Mouse (Mus musculus) hindbrain, embryonic 13.5 days (tissue): ENCODE data around the gene A630001G21Rik. TPM values are rescaled to one million over a fixed set of nuclear protein-coding genes. Genes with fewer than 3 reads are reported as not detected.
"Not testable (repeated sequence)": the region's sequence is repeated elsewhere in the genome, so short reads cannot be mapped to it uniquely, and the experiment has no call there.

Experiments
- ATAC-seq: fragments of 200-750 bp; cut with Nextera tagmentation; 2 replicates; pipeline ENCODE4 v1.8.0; 2017; ENCODE audit warnings: moderate TSS enrichment; ENCODE audit not compliant: low FRiP score
- H3K27ac ChIP-seq: fragments of 300-500 bp; sonication (generic); 2 replicates; pipeline ENCODE4 v1.5.1; 2015; ENCODE audit warnings: inconsistent platforms, mild to moderate bottlenecking, moderate library complexity
- H3K27me3 ChIP-seq: fragments of 300-500 bp; sonication (generic); 2 replicates; pipeline ENCODE4 v1.6.1; 2015; ENCODE audit warnings: mild to moderate bottlenecking, inconsistent platforms
- H3K36me3 ChIP-seq: fragments of 300-500 bp; sonication (generic); 2 replicates; pipeline ENCODE4 v1.6.1; 2015; ENCODE audit warnings: mild to moderate bottlenecking, inconsistent platforms
- H3K4me1 ChIP-seq: fragments of 300-500 bp; sonication (generic); replicated peaks from 2 replicates; pipeline ENCODE4 v1.6.1; 2015; ENCODE audit warnings: inconsistent platforms
- H3K4me2 ChIP-seq: fragments of 300-500 bp; sonication (generic); 2 replicates; pipeline ENCODE4 v1.6.1; 2015; ENCODE audit warnings: inconsistent platforms, mild to moderate bottlenecking, moderate library complexity
- H3K4me3 ChIP-seq: fragments of 300-500 bp; sonication (generic); 2 replicates; pipeline ENCODE4 v1.5.1; 2015; ENCODE audit warnings: mild to moderate bottlenecking, inconsistent platforms
- H3K9ac ChIP-seq: fragments of 300-500 bp; sonication (generic); 2 replicates; pipeline ENCODE4 v1.6.1; 2015; ENCODE audit warnings: mild to moderate bottlenecking, inconsistent platforms
- H3K9me3 ChIP-seq: fragments of 300-500 bp; sonication (generic); 2 replicates; pipeline ENCODE4 v1.6.1; 2016; ENCODE audit warnings: inconsistent platforms
- WGBS: fragments of 180-500 bp; shearing (Covaris S2); methylation state at CpG from one replicate; pipeline ENCODE4 v1.1.7; 2015; 5-methylcytosine and 5-hydroxymethylcytosine counted together
- polyA plus RNA-seq: library from polyadenylated mRNA; unstranded; fragments of >200 nt; fragmentation: Nextera tagmentation; extraction: Ambion mirVana; gene quantifications from 2 replicates; pipeline ENCODE4 v1.2.1, GENCODE M21; 2015

The A630001G21Rik gene
- 0.65 and 0.66 TPM in 2 replicates for polyA plus RNA-seq

GRCm38 (mm10) chr1:85778436-85778835 lies at the start of gene A630001G21Rik:
TSS of gene A630001G21Rik (minus strand) at chr1:85778643.
- Histone ChIP-seq H3K36me3 (no peaks in the 10 kb centered on the region), H3K27me3 (no peaks in the 10 kb centered on the region), H3K4me1 (no peaks in the 10 kb centered on the region), H3K27ac (no peak within 1 kb of the TSS), H3K4me3 (no peak within 1 kb of the TSS), H3K9me3 (no peaks in the 10 kb centered on the region), H3K9ac (no peak within 1 kb of the TSS), H3K4me2 (no peak within 1 kb of the TSS)
- WGBS, result 92% methylated on average over 4 of the region's 4 CpGs
- no peak for ATAC-seq

- 85% methylated on average over 5 of the region's 5 CpGs for WGBS
- Histone ChIP-seq H3K36me3 (peaks cover 26% of the 10 kb centered on the region), H3K27me3 (no peaks in the 10 kb centered on the region), H3K4me2 (no peak overlapping the region), H3K4me3 (no peak overlapping the region), H3K4me1 (no peaks in the 10 kb centered on the region), H3K9me3 (no peaks in the 10 kb centered on the region), H3K27ac (no peak overlapping the region), H3K9ac (no peak overlapping the region)
- no peak for ATAC-seq
These were observed 48.7 kb upstream of the A630001G21Rik start for GRCm38 (mm10) chr1:85827166-85827565.

- ATAC-seq, result no peak
- H3K4me1 ChIP-seq, result no peaks in the 10 kb centered on the region
- H3K36me3 ChIP-seq, result peaks cover 45% of the 10 kb centered on the region
- H3K27me3 ChIP-seq, result no peaks in the 10 kb centered on the region
- H3K9me3 ChIP-seq, result no peaks in the 10 kb centered on the region
- 89% methylated on average over 3 of the region's 3 CpGs for WGBS
- H3K9ac ChIP-seq, result no peak overlapping the region
- H3K27ac ChIP-seq, result no peak overlapping the region
- H3K4me3 ChIP-seq, result no peak overlapping the region
- H3K4me2 ChIP-seq, result no peak overlapping the region
These were observed 46.5 kb upstream of the A630001G21Rik start for GRCm38 (mm10) chr1:85824905-85825304.

- Histone ChIP-seq H3K27ac (no peak overlapping the region), H3K36me3 (peaks cover 53% of the 10 kb centered on the region), H3K4me2 (no peak overlapping the region), H3K9ac (no peak overlapping the region), H3K4me1 (no peaks in the 10 kb centered on the region), H3K4me3 (no peak overlapping the region), H3K9me3 (no peaks in the 10 kb centered on the region), H3K27me3 (no peaks in the 10 kb centered on the region)
- 93% methylated on average over 8 of the region's 8 CpGs for WGBS
- ATAC-seq, result no peak
These were observed 43.8 kb upstream of the A630001G21Rik start for GRCm38 (mm10) chr1:85822239-85822638.

- Histone ChIP-seq H3K4me2 (no peak overlapping the region), H3K27me3 (no peaks in the 10 kb centered on the region), H3K9ac (no peak overlapping the region), H3K27ac (no peak overlapping the region), H3K36me3 (peaks cover 48% of the 10 kb centered on the region), H3K9me3 (no peaks in the 10 kb centered on the region), H3K4me1 (no peaks in the 10 kb centered on the region), H3K4me3 (no peak overlapping the region)
- 100% methylated on average over 1 of the region's 1 CpGs for WGBS
- ATAC-seq, result no peak
These were observed 41.3 kb upstream of the A630001G21Rik start for GRCm38 (mm10) chr1:85819695-85820094.

GRCm38 (mm10) chr1:85818121-85818520 lies 39.7 kb upstream of the A630001G21Rik start:
- Histone ChIP-seq H3K4me3 (no peak overlapping the region), H3K27ac (no peak overlapping the region), H3K36me3 (peaks cover 44% of the 10 kb centered on the region), H3K9me3 (no peaks in the 10 kb centered on the region), H3K9ac (no peak overlapping the region), H3K4me1 (peaks cover 15% of the 10 kb centered on the region), H3K4me2 (no peak overlapping the region), H3K27me3 (no peaks in the 10 kb centered on the region)
- ATAC-seq, result no peak
- 99% methylated on average over 6 of the region's 6 CpGs for WGBS

- H3K27ac ChIP-seq, H3K9ac ChIP-seq, ATAC-seq, H3K9me3 ChIP-seq, H3K4me2 ChIP-seq, H3K4me3 ChIP-seq, H3K27me3 ChIP-seq: not testable (repeated sequence)
- Histone ChIP-seq H3K4me1 (peaks cover 19% of the 10 kb centered on the region), H3K36me3 (peaks cover 11% of the 10 kb centered on the region)
These were observed 35.8 kb upstream of the A630001G21Rik start for GRCm38 (mm10) chr1:85814213-85814612.

- H3K27ac ChIP-seq, result no peak overlapping the region
- no peaks in the 10 kb centered on the region for H3K9me3 ChIP-seq
- H3K4me3 ChIP-seq, result no peak overlapping the region
- WGBS, result 88% methylated on average over 2 of the region's 2 CpGs
- H3K9ac ChIP-seq, result no peak overlapping the region
- no peak overlapping the region for H3K4me2 ChIP-seq
- no peaks in the 10 kb centered on the region for H3K36me3 ChIP-seq
- ATAC-seq, result no peak
- H3K4me1 ChIP-seq, result peaks cover 19% of the 10 kb centered on the region
- no peaks in the 10 kb centered on the region for H3K27me3 ChIP-seq
These were observed 32.3 kb upstream of the A630001G21Rik start for GRCm38 (mm10) chr1:85810787-85811186.

GRCm38 (mm10) chr1:85810343-85810742 lies 31.9 kb upstream of the A630001G21Rik start:
- Histone ChIP-seq H3K36me3 (no peaks in the 10 kb centered on the region), H3K9me3 (no peaks in the 10 kb centered on the region), H3K4me2 (no peak overlapping the region), H3K4me1 (peaks cover 19% of the 10 kb centered on the region), H3K9ac (no peak overlapping the region), H3K4me3 (no peak overlapping the region), H3K27ac (no peak overlapping the region), H3K27me3 (no peaks in the 10 kb centered on the region)
- 89% methylated on average over 2 of the region's 2 CpGs for WGBS
- ATAC-seq, result no peak

- 70% methylated on average over 4 of the region's 4 CpGs for WGBS
- Histone ChIP-seq H3K4me3 (no peak overlapping the region), H3K4me1 (peaks cover 16% of the 10 kb centered on the region), H3K4me2 (no peak overlapping the region), H3K9ac (no peak overlapping the region), H3K27ac (no peak overlapping the region), H3K9me3 (no peaks in the 10 kb centered on the region), H3K27me3 (no peaks in the 10 kb centered on the region), H3K36me3 (no peaks in the 10 kb centered on the region)
- ATAC-seq, result no peak
These were observed 30.8 kb upstream of the A630001G21Rik start for GRCm38 (mm10) chr1:85809256-85809655.

GRCm38 (mm10) chr1:85804551-85804950 lies 26.1 kb upstream of the A630001G21Rik start:
- H3K27me3 ChIP-seq, result no peaks in the 10 kb centered on the region
- H3K27ac ChIP-seq, result no peak overlapping the region
- H3K4me2 ChIP-seq, result no peak overlapping the region
- H3K4me1 ChIP-seq, result no peaks in the 10 kb centered on the region
- WGBS, result 95% methylated on average over 8 of the region's 8 CpGs
- H3K36me3 ChIP-seq, result no peaks in the 10 kb centered on the region
- no peaks in the 10 kb centered on the region for H3K9me3 ChIP-seq
- ATAC-seq, result no peak
- no peak overlapping the region for H3K9ac ChIP-seq
- H3K4me3 ChIP-seq, result no peak overlapping the region

- no peaks in the 10 kb centered on the region for H3K9me3 ChIP-seq
- no peak for ATAC-seq
- no peak overlapping the region for H3K4me2 ChIP-seq
- H3K27me3 ChIP-seq, result no peaks in the 10 kb centered on the region
- H3K27ac ChIP-seq, result no peak overlapping the region
- H3K4me1 ChIP-seq, result peaks cover 9% of the 10 kb centered on the region
- H3K9ac ChIP-seq, result no peak overlapping the region
- no peaks in the 10 kb centered on the region for H3K36me3 ChIP-seq
- no peak overlapping the region for H3K4me3 ChIP-seq
- 90% methylated on average over 1 of the region's 1 CpGs for WGBS
These were observed 24.1 kb upstream of the A630001G21Rik start for GRCm38 (mm10) chr1:85802517-85802916.

- Histone ChIP-seq H3K4me2 (no peak overlapping the region), H3K9ac (no peak overlapping the region), H3K9me3 (no peaks in the 10 kb centered on the region), H3K4me3 (no peak overlapping the region), H3K36me3 (no peaks in the 10 kb centered on the region), H3K27me3 (no peaks in the 10 kb centered on the region), H3K4me1 (peaks cover 24% of the 10 kb centered on the region), H3K27ac (no peak overlapping the region)
- no peak for ATAC-seq
- WGBS, result 70% methylated on average over 1 of the region's 1 CpGs
These were observed 21.3 kb upstream of the A630001G21Rik start for GRCm38 (mm10) chr1:85799776-85800175.
